Mouse (Mus musculus) small intestine, adult 2 months (tissue): ENCODE data around the gene Dynlt1c. TPM values are rescaled to one million over a fixed set of nuclear protein-coding genes. Genes with fewer than 3 reads are reported as not detected.
"Not testable (repeated sequence)": the region's sequence is repeated elsewhere in the genome, so short reads cannot be mapped to it uniquely, and the experiment has no call there.

Experiments used
- H3K27ac ChIP-seq: fragments of 200-500 bp; 2 replicates; pipeline ENCODE4 v1.5.1; 2012; ENCODE audit warnings: low read depth, low read length, control low read depth, inconsistent platforms; ENCODE audit not compliant: insufficient read depth
- H3K27me3 ChIP-seq: fragments of 200-500 bp; 2 replicates; pipeline ENCODE4 v1.6.1; 2012; ENCODE audit warnings: mild to moderate bottlenecking, moderate library complexity, low read length, inconsistent platforms; ENCODE audit not compliant: control insufficient read depth, insufficient read depth
- H3K36me3 ChIP-seq: fragments of 200-500 bp; 2 replicates; pipeline ENCODE4 v1.6.1; 2012; ENCODE audit warnings: mild to moderate bottlenecking, low read length, control low read depth, inconsistent platforms; ENCODE audit not compliant: control insufficient read depth, insufficient read depth
- H3K4me1 ChIP-seq: fragments of 200-500 bp; 2 replicates; pipeline ENCODE4 v1.6.1; 2012; ENCODE audit warnings: low read length, inconsistent platforms, mixed read lengths; ENCODE audit not compliant: control insufficient read depth, insufficient read depth, insufficient read length
- H3K4me3 ChIP-seq: fragments of 200-500 bp; 2 replicates; pipeline ENCODE4 v1.5.1; 2012; ENCODE audit warnings: low read depth, mild to moderate bottlenecking, control low read depth, inconsistent platforms, low read length, moderate library complexity
- CTCF ChIP-seq: fragments of 200-500 bp; IDR thresholded peaks from 2 replicates; pipeline ENCODE4 v1.5.1; 2012; ENCODE audit warnings: low read depth, mild to moderate bottlenecking, control low read depth, inconsistent platforms, low read length, moderate library complexity, mixed read lengths; ENCODE audit not compliant: insufficient replicate concordance, insufficient read length; ENCODE audit errors: extremely low read depth
- WGBS: fragments of 180-500 bp; shearing (Covaris S2); methylation state at CpG from one replicate; pipeline ENCODE4 v1.1.7; 2018; 5-methylcytosine and 5-hydroxymethylcytosine counted together
- polyA plus RNA-seq: library from polyadenylated mRNA; depleted of rRNA; stranded (reverse); fragments of >200 nt; gene quantifications from 2 replicates; pipeline ENCODE4 v1.2.3, GENCODE M21; 2012

The Dynlt1c gene
- polyA plus RNA-seq, 1 experiment: 6.7 TPM

DNA sequence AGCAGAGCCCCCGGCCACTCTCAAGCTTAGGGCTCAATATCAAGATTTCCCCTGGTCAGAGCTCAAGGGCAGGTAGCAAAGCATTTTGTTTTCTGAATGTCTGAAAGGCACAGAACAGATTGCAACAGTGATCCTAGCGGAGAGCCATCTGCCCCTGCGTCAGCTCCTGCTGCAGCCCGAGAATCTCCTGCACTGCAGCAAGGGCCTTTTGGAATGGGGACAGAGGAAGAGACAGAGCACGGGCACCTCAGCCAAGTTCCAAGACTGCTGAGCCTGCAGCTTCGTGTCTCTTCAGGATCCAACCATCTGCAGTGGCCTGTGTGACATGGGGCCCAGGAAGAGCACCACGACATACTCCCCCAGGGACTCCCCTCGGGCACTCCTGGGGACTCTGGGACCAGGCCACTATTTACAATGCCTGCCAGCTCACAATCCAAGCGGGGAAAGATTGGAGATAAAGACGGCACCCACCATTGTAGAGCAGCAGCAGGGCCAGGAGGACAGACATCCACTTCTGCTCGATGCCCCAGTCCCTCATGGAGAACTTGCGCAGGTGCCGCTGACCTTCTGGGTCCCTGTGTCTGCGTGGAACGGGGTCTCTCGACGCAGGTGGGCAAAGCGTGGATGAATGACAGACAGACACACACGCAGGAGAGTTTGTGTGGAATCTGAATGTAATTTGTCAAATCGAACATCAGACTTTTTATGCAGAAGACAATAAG lies 19.4 kb downstream of the Dynlt1c start:
- not testable (repeated sequence) for H3K4me1 ChIP-seq, H3K36me3 ChIP-seq, H3K27me3 ChIP-seq
- peak overlapping the region; percentile 56 for H3K4me3 ChIP-seq
- H3K27ac ChIP-seq: peak overlapping the region; percentile 62; the same call in 1 of the 2 replicates
- WGBS: 36% methylated on average over 18 of the region's 20 CpGs

DNA sequence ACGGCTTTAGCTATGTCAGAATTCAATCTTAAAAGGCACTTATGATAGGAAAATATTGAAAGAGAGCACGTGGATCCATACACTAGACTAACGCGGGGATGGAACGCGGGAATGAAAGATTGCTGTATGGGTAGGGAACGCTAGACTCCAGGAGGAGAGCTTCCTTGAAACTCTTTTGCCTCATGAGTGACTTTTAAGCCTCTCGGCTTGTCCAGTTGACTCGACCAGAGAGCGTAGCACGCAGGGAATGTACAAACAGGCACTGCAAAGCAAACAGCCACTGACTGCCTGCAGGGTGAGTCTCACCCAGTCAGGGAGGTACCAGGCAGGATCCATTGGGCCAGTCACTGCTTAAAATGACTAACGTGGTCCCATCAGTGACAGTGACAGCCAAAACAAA lies 20.5 kb downstream of the Dynlt1c start:
- H3K27me3 ChIP-seq, H3K4me1 ChIP-seq, H3K4me3 ChIP-seq, H3K27ac ChIP-seq, H3K36me3 ChIP-seq: not testable (repeated sequence)
- WGBS: 71% methylated on average over 11 of the region's 12 CpGs

DNA sequence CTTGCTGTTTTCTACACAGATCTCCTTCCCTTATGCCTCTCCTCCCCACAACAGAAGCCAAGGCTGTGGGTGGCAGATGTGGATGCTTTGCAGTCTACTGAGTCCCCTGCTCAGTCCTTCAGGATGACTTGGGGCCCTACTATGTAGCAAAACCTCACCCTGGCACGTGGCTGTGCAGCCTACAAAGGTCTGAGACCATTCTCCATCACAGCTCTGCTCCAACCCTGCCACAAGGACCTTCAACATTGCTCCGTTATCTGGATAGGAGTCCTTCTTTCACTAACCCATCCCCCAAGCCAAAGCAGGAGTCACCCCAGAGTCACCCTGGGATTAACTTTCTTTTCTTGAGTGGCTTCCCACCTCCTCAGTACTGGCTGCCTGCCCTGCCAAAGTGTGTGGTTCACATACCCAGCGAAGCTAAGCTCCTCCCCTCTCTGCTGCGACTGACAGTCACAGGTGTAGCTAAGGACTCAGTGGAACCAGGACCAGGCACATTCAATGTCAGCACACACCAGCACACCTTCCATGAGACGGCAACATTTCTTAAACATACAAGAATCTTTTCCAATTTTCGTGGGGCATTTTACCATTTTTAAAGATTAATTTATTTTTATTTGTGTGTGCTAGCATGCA lies 23.6 kb downstream of the Dynlt1c start:
- not testable (repeated sequence) for H3K27ac ChIP-seq, H3K4me1 ChIP-seq, H3K4me3 ChIP-seq, H3K36me3 ChIP-seq, H3K27me3 ChIP-seq
- 38% methylated on average over 1 of the region's 6 CpGs for WGBS

DNA sequence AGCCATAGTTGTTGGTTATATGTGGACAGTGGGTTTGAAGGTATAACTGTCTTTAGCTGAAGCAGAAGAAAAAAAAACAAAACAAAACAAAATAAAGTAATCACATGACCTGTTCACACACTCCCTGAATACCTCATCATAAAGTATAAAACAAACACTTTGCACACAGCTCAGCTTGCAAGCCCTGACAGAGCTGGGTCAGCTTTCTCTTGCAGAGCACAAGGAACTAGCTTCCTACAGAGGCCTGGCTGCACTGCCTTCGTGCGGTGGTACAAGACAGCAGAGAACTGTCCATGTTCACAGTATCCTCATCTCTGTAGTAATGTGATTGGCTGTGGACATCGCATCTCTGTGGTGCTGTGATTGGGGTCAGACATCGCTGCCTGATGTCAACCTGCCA lies 28.9 kb downstream of the Dynlt1c start:
- not testable (repeated sequence) for H3K27ac ChIP-seq, H3K4me1 ChIP-seq, H3K27me3 ChIP-seq, H3K36me3 ChIP-seq, H3K4me3 ChIP-seq
- 80% methylated on average over 4 of the region's 4 CpGs for WGBS

DNA sequence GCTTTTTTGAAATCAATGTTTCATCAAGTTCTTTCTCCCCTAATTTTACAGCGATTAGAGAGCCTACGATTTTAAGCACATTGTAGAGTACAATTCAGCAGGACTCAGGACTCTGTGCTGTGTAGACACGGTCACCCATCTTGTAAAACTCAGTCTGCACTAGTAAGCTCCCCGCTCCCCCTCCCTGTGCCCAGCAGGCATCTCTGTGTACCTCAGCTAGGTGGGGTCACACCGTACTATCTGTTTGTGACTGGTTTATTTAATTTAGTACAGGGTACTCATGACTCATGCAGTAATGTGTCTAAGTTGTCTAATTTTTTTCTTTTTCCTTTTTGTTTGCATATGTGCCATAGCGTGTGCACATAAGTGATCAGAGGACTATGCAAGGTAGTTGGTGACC lies 31.4 kb downstream of the Dynlt1c start:
- H3K27me3 ChIP-seq, H3K4me1 ChIP-seq, H3K4me3 ChIP-seq, H3K36me3 ChIP-seq, H3K27ac ChIP-seq: not testable (repeated sequence)
- WGBS: 93% methylated on average over 6 of the region's 6 CpGs

DNA sequence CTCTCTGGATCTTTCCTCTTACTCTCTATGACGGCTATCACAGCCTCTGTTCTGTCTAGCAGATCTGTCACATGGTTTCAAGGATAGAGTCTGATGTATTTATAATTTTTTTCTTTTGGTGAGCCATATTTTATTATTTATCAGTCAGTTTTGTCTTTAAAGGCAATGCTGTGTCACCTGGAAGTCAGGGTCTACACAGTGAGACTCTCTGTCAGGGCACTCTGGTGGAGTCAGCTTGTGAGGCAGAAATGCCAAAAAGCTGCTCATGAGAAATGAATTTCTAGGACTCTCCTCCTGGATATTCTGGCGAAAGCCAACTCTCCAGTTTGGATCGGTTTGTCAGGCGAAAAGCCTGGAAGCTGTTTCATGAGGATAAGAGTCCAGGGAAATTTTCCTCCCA lies 34.3 kb downstream of the Dynlt1c start:
- H3K36me3 ChIP-seq, H3K27me3 ChIP-seq, H3K27ac ChIP-seq, H3K4me3 ChIP-seq, H3K4me1 ChIP-seq: not testable (repeated sequence)
- 76% methylated on average over 2 of the region's 4 CpGs for whole genome bisulfite sequencing

DNA sequence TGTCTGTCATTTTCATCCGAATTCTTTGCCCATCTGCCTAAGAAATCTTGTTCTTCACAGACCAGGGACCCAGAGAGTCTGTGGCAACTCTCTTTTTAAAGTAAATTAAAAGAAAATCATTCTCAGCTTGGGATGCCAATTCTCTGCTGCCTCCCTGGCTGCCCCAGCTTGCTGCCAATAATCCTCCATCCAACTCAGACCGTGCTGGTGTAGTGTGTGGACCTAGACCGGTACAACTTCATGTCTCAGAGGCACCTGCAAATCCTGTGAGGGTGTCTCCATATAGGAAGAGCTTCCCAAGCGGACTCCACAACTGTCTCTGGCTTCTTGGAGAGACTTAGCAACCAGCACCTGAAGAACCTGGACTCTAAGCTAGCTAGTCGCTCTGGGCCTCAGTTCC lies 35.4 kb downstream of the Dynlt1c start:
- TF ChIP-seq CTCF: no peak
- Histone ChIP-seq H3K4me1 (0 out of 2 replicates have a peak, but pooled peaks cover 2% of the 10 kb centered on the region), H3K36me3 (no peaks in the 10 kb centered on the region), H3K27me3 (no peaks in the 10 kb centered on the region), H3K4me3 (no peak overlapping the region), H3K27ac (no peak overlapping the region)
- 77% methylated on average over 5 of the region's 5 CpGs for WGBS

DNA sequence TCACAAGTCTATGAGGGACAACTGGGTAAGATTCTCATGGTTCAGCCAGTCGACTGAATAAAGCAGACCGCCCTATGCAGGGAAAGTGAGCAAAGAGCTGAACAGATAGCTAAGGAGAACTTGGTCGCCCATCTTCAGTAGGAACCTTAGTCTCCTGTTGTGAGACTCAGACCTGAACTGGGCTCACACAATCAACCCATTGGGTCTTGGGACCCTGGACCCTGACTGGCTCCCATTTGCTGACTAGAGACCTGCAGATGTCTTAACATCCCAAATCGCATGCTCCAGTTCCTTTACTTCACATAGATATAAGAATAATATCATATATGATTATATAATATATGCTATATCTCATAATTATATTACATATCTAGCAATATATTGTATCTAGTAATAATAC lies 36.0 kb downstream of the Dynlt1c start:
- not testable (repeated sequence) for H3K27me3 ChIP-seq, H3K36me3 ChIP-seq, H3K27ac ChIP-seq, H3K4me3 ChIP-seq, H3K4me1 ChIP-seq
- 96% methylated on average over 4 of the region's 4 CpGs for WGBS

DNA sequence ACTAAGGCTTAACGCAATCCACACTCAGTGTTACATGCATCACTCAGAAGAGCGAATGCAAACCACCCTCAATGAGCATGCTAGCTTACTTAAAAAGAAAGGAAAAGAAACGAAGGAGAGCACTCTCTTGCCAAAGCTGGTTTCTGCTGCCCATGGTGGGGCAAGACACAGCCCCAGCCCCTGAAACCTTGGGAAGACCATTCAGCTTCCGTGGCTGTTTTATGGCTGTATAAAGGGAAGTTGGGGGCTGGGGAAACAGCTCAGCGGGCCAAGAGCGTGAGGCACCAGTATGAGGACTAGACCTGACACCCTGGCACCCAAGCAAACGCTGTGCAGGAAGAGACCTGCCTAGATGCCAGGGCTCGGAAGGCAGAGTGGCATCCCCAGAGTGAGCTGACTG lies 37.0 kb downstream of the Dynlt1c start:
- not testable (repeated sequence) for H3K4me1 ChIP-seq, H3K27me3 ChIP-seq, H3K36me3 ChIP-seq, H3K27ac ChIP-seq, H3K4me3 ChIP-seq
- 85% methylated on average over 8 of the region's 8 CpGs for WGBS

DNA sequence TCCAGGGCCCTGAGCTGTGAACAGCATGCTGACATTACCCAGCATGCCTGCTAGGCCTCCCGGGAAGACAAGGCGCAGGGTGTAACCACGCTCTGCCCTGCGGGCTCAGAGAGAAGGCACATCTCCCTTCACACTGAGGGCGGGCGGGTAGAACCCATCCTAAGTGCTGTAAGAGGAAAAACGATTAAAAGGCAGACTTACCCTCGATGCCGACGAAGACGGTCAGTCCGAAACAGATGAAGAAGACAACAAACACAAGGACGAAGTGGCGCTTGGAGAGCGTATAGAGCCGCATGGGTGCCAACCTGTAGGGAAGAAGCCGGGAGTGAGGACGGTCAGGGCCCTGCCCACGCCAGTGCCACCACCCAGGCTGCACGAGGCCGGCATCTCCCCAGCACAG lies 38.0 kb downstream of the Dynlt1c start:
- not testable (repeated sequence) for H3K4me1 ChIP-seq, H3K27me3 ChIP-seq, H3K4me3 ChIP-seq, H3K27ac ChIP-seq, H3K36me3 ChIP-seq
- WGBS: 94% methylated on average over 16 of the region's 21 CpGs

DNA sequence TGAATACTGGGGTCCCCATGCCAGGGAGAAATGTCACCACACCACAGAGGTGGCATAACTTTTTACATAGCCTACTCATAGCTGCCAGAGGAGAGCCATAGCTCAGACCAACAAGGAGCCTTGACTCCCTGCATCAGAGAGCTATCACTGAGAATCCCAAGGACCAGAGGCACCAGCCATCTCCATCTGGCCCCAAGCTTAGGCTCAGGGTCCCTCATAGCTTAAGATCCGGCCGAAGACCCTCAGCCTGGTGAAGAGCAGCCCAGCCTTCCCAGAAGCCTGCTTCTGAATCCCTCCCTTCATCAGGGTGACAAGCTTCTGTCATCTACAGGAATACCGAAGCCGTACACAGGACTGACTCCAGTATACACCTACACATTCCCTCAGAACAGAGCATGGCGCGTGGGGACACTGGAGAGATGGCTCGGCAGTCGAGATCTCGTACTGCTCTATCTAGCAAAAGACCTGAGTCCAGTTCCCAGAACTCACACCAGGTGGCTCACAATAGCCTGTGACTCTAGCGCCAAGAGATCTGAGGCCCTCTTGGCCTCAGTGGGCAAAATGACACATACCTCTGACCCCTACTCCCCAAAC lies 38.7 kb downstream of the Dynlt1c start:
- not testable (repeated sequence) for H3K27ac ChIP-seq, H3K4me1 ChIP-seq, H3K27me3 ChIP-seq, H3K4me3 ChIP-seq, H3K36me3 ChIP-seq
- WGBS: 93% methylated on average over 10 of the region's 10 CpGs
